Mouse (Mus musculus): ENCODE measurements around the gene Mmp2. TPM values are rescaled to one million over a fixed set of nuclear protein-coding genes. Genes with fewer than 3 reads are reported as not detected.

Mmp2 gene
- polyA plus RNA-seq, 1 experiment, result 18.1 TPM

DNA sequence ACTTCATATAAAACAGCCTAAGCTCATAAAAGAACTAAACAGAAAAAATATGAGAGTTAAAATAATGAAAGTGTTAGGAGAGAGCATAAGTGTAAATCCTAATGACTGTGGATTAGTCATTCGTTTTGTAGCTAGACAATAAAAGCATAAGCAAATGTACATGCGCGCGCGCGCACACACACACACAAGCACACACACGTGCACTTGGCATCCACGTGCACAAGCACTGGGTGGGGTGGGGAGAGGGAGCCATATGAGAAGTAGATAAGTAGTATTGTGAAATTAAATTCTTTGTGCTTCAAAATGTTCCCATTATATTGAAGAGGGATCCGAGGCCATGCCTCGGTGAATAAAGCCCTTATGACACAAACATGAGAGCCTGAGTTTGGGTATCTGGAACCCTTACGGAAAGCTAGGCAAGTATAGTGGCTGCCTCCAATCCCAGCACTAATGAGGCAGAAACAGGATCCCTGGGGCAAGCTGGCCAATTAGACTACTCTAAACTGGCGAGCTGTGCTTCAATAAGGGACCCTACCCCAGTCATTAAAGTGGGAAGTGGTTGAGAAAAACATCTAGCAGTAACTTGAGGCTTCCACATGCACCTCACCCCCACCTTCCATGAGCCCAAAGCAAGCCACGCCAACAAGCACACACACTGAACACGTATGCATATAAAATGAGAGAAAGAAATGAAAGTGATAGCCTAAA, 31.5 kb downstream of the Mmp2 start:
- no peaks in the 10 kb centered on the region for H3K27me3 ChIP-seq (ENCODE audit: control insufficient read depth, insufficient read depth, insufficient read length)
- no peak overlapping the region for H3K4me3 ChIP-seq (ENCODE audit: insufficient read depth, poor library complexity, severe bottlenecking)
- H3K79me3 ChIP-seq (ENCODE audit: low read depth), result no peaks in the 10 kb centered on the region
- no peak overlapping the region for H3ac ChIP-seq (ENCODE audit: control insufficient read depth, insufficient read length, low read depth)
- TF ChIP-seq MYOG (IDR thresholded peaks at IDR 0.05; ENCODE audit: control insufficient read depth, extremely low read depth, insufficient read length), result no peak
- no peak for TF ChIP-seq USF1 (IDR thresholded peaks at IDR 0.05; ENCODE audit: low read depth)
- TF ChIP-seq FOSL1 (IDR thresholded peaks at IDR 0.05; ENCODE audit: insufficient read depth, low read length, poor library complexity, severe bottlenecking), result no peak
- no peak for TF ChIP-seq MAX (IDR thresholded peaks at IDR 0.05)
- no peak for TF ChIP-seq MYOD1 (IDR thresholded peaks at IDR 0.05; ENCODE audit: control insufficient read depth, insufficient read length, low read depth)
- no peak for TF ChIP-seq CTCF (IDR thresholded peaks at IDR 0.05; ENCODE audit: control insufficient read depth, insufficient read depth, insufficient read length)
- no peak for TF ChIP-seq CEBPB (IDR thresholded peaks at IDR 0.05; ENCODE audit: low read depth)
- H3K79me2 ChIP-seq (ENCODE audit: control insufficient read depth, insufficient read depth), result no peaks in the 10 kb centered on the region
- no peaks in the 10 kb centered on the region for H3K36me3 ChIP-seq (ENCODE audit: control insufficient read depth, insufficient read depth)

DNA sequence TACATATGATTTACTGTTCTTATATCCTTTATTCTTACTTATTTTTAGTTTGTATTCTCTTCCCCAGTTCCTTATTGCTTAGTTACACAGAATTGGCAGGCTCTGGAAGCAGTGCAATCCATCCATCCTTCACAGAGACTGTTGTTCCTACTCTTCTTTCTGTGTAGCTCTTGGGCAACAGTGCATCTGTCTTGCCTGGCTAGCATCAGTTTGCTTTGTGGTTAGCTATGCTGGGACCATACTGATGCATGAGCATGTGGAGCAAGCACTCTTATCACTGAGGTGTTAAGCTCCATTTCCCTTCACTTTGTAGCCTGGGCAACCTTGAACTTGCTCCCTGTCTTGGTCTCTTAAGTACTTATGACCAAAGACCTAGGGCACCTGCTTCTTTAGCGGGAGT, 34.9 kb downstream of the Mmp2 start:
- Histone ChIP-seq H3K27me3 (ENCODE audit: control insufficient read depth, insufficient read depth, insufficient read length) (no peaks in the 10 kb centered on the region), H3ac (ENCODE audit: control insufficient read depth, insufficient read length, low read depth) (no peak overlapping the region), H3K36me3 (ENCODE audit: control insufficient read depth, insufficient read depth) (no peaks in the 10 kb centered on the region), H3K79me3 (ENCODE audit: low read depth) (no peaks in the 10 kb centered on the region), H3K4me3 (ENCODE audit: insufficient read depth, poor library complexity, severe bottlenecking) (no peak overlapping the region), H3K79me2 (ENCODE audit: control insufficient read depth, insufficient read depth) (no peaks in the 10 kb centered on the region)
- no peak for TF ChIP-seq MYOD1 (IDR thresholded peaks at IDR 0.05; ENCODE audit: control insufficient read depth, insufficient read length, low read depth)
- TF ChIP-seq FOSL1 (IDR thresholded peaks at IDR 0.05; ENCODE audit: insufficient read depth, low read length, poor library complexity, severe bottlenecking), result no peak
- TF ChIP-seq CTCF (IDR thresholded peaks at IDR 0.05; ENCODE audit: control insufficient read depth, insufficient read depth, insufficient read length), result no peak
- TF ChIP-seq MYOG (IDR thresholded peaks at IDR 0.05; ENCODE audit: control insufficient read depth, extremely low read depth, insufficient read length), result no peak
- no peak for TF ChIP-seq MAX (IDR thresholded peaks at IDR 0.05)
- no peak for TF ChIP-seq CEBPB (IDR thresholded peaks at IDR 0.05; ENCODE audit: low read depth)
- no peak for TF ChIP-seq USF1 (IDR thresholded peaks at IDR 0.05; ENCODE audit: low read depth)

DNA sequence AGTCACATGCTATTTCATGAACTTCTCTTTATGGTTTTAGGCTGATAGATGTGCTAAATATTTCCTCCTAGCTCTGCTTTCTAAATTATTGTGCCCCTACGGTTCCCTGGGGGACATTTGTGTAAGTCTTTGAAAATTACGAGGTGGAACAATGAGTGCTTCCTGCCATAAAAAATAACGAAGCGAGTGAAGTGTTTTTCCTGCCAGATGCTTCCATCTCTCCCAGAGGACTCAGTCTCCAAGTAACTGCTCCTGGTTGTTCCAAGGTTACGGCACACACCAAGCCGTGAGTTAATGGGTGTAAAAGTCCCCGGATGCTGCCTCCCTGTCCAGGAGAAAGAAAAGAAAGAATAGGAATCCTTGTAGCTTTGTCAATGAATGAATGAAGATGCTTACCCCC, 43.2 kb downstream of the Mmp2 start:
- Histone ChIP-seq H3K36me3 (ENCODE audit: control insufficient read depth, insufficient read depth) (no peaks in the 10 kb centered on the region), H3K79me2 (ENCODE audit: control insufficient read depth, insufficient read depth) (no peaks in the 10 kb centered on the region), H3K4me3 (ENCODE audit: insufficient read depth, poor library complexity, severe bottlenecking) (no peak overlapping the region), H3ac (ENCODE audit: control insufficient read depth, insufficient read length, low read depth) (no peak overlapping the region), H3K79me3 (ENCODE audit: low read depth) (no peaks in the 10 kb centered on the region), H3K27me3 (ENCODE audit: control insufficient read depth, insufficient read depth, insufficient read length) (no peaks in the 10 kb centered on the region)
- TF ChIP-seq MYOD1 (IDR thresholded peaks at IDR 0.05; ENCODE audit: control insufficient read depth, insufficient read length, low read depth) (no peak), CTCF (IDR thresholded peaks at IDR 0.05; ENCODE audit: control insufficient read depth, insufficient read depth, insufficient read length) (no peak), USF1 (IDR thresholded peaks at IDR 0.05; ENCODE audit: low read depth) (no peak), MYOG (IDR thresholded peaks at IDR 0.05; ENCODE audit: control insufficient read depth, extremely low read depth, insufficient read length) (no peak), MAX (IDR thresholded peaks at IDR 0.05) (no peak), FOSL1 (IDR thresholded peaks at IDR 0.05; ENCODE audit: insufficient read depth, low read length, poor library complexity, severe bottlenecking) (no peak), CEBPB (IDR thresholded peaks at IDR 0.05; ENCODE audit: low read depth) (no peak)

GRCm38 (mm10) chr8:92872063-92872759, 45.1 kb downstream of the Mmp2 start:
- TF ChIP-seq USF1 (IDR thresholded peaks at IDR 0.05; ENCODE audit: low read depth), result no peak
- TF ChIP-seq CEBPB (IDR thresholded peaks at IDR 0.05; ENCODE audit: low read depth), result no peak
- no peak for TF ChIP-seq MAX (IDR thresholded peaks at IDR 0.05)
- no peak for TF ChIP-seq CTCF (IDR thresholded peaks at IDR 0.05; ENCODE audit: control insufficient read depth, insufficient read depth, insufficient read length)
- no peak for TF ChIP-seq MYOD1 (IDR thresholded peaks at IDR 0.05; ENCODE audit: control insufficient read depth, insufficient read length, low read depth)
- no peak for TF ChIP-seq FOSL1 (IDR thresholded peaks at IDR 0.05; ENCODE audit: insufficient read depth, low read length, poor library complexity, severe bottlenecking)
- no peak for TF ChIP-seq MYOG (IDR thresholded peaks at IDR 0.05; ENCODE audit: control insufficient read depth, extremely low read depth, insufficient read length)
- no peak overlapping the region for H3ac ChIP-seq (ENCODE audit: control insufficient read depth, insufficient read length, low read depth)
- H3K36me3 ChIP-seq (ENCODE audit: control insufficient read depth, insufficient read depth), result no peaks in the 10 kb centered on the region
- H3K27me3 ChIP-seq (ENCODE audit: control insufficient read depth, insufficient read depth, insufficient read length), result no peaks in the 10 kb centered on the region
- no peaks in the 10 kb centered on the region for H3K79me3 ChIP-seq (ENCODE audit: low read depth)
- no peak overlapping the region for H3K4me3 ChIP-seq (ENCODE audit: insufficient read depth, poor library complexity, severe bottlenecking)
- no peaks in the 10 kb centered on the region for H3K79me2 ChIP-seq (ENCODE audit: control insufficient read depth, insufficient read depth)

DNA sequence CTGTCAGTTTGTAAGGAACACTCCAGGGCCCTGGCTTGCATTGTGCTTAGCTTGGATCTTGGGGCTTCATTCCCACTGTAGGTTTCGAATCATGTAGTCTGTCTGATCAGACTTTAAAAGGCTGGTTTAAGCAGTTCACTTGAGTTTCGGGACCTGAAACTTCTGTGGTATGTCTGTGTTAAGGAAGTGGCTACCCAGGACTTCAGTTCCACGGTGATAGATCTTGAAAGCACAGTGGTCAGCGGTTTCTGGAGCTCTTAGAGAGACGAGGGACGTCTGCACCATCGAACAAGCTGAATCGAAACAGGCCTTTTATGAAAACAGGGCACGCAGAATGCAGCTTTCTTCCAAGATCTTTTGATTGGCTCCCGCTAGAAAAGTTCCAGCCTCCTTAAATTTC, 48.7 kb downstream of the Mmp2 start:
- Histone ChIP-seq H3ac (ENCODE audit: control insufficient read depth, insufficient read length, low read depth) (no peak overlapping the region), H3K79me3 (ENCODE audit: low read depth) (no peaks in the 10 kb centered on the region), H3K36me3 (ENCODE audit: control insufficient read depth, insufficient read depth) (no peaks in the 10 kb centered on the region), H3K79me2 (ENCODE audit: control insufficient read depth, insufficient read depth) (no peaks in the 10 kb centered on the region), H3K27me3 (ENCODE audit: control insufficient read depth, insufficient read depth, insufficient read length) (no peaks in the 10 kb centered on the region), H3K4me3 (ENCODE audit: insufficient read depth, poor library complexity, severe bottlenecking) (no peak overlapping the region)
- TF ChIP-seq CEBPB (IDR thresholded peaks at IDR 0.05; ENCODE audit: low read depth) (no peak), FOSL1 (IDR thresholded peaks at IDR 0.05; ENCODE audit: insufficient read depth, low read length, poor library complexity, severe bottlenecking) (no peak), USF1 (IDR thresholded peaks at IDR 0.05; ENCODE audit: low read depth) (no peak), CTCF (IDR thresholded peaks at IDR 0.05; ENCODE audit: control insufficient read depth, insufficient read depth, insufficient read length) (no peak), MAX (IDR thresholded peaks at IDR 0.05) (no peak)
